Mouse (Mus musculus): ENCODE measurements around the gene Ksr1. TPM values are rescaled to one million over a fixed set of nuclear protein-coding genes. Genes with fewer than 3 reads are reported as not detected.

The Ksr1 gene
- polyA plus RNA-seq, 1 experiment from 2014 or later, result 2.8 TPM

DNA sequence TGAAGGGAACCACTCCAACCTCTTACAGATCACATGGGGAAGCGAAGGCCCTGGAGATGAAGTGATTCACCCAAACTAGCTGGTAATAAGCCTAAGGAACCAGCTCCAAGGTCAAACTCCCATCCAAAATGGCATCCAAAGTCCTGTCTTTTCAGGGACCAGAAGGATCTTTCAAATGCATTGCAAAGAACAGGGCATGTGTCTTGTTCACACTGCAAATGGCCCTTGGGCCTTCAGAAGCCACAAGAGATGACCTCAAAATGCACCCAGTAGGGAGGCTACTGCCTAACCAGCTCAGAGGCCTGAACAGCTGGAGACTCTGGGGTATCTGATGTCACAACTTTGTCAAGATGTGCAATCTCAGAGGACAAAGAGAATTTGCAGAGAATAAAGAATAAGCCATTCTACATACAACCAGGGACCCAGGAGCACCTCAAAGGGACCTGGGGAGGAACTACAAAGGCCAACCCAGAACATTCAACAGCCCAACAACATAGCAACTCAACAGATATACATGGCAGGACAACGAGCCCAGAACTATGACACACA, 2.1 kb downstream of the Ksr1 start:
- Histone ChIP-seq H3K4me3 (peak overlapping the region; percentile 88; the same call in 1 of the 2 replicates), H3K27me3 (ENCODE audit: poor library complexity, severe bottlenecking) (0 out of 2 replicates have a peak, but pooled peaks cover 10% of the 10 kb centered on the region), H3K4me1 (peaks cover 55% of the 10 kb centered on the region), H3K9me3 (no peaks in the 10 kb centered on the region), H3K27ac (no peak overlapping the region), H3K36me3 (replicated peaks) (no peaks in the 10 kb centered on the region)
- WGBS, result 86% methylated on average over 2 of the region's 2 CpGs
- no peak for DNase-seq (ENCODE audit: extremely low spot score, low spot score)

DNA sequence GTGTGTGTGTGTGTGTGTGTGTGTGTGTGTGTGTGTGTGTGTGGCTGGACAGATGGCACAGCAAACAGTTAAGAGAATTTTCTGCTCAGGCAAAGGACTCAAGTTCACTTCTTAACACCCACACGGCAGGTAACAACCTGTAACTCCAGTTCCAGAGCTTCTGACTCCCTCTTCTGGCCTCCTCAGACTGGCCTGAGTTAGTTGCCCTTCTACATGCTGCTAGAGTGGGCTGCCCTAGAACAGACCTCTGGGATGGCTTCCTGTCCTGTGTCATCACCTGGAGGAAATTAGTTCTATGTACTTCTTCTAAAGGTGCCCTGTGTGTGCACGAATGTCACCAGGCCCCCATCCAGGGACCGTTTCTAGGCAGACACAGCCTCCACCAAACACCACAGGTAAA, 2.9 kb downstream of the Ksr1 start:
- Histone ChIP-seq H3K27ac (no peak overlapping the region), H3K27me3 (ENCODE audit: poor library complexity, severe bottlenecking) (0 out of 2 replicates have a peak, but pooled peaks cover 10% of the 10 kb centered on the region), H3K36me3 (replicated peaks) (no peaks in the 10 kb centered on the region), H3K9me3 (no peaks in the 10 kb centered on the region), H3K4me3 (no peak overlapping the region), H3K4me1 (peaks cover 55% of the 10 kb centered on the region)
- no peak for DNase-seq (ENCODE audit: extremely low spot score, low spot score)
- WGBS, result 89% methylated on average over 3 of the region's 3 CpGs

DNA sequence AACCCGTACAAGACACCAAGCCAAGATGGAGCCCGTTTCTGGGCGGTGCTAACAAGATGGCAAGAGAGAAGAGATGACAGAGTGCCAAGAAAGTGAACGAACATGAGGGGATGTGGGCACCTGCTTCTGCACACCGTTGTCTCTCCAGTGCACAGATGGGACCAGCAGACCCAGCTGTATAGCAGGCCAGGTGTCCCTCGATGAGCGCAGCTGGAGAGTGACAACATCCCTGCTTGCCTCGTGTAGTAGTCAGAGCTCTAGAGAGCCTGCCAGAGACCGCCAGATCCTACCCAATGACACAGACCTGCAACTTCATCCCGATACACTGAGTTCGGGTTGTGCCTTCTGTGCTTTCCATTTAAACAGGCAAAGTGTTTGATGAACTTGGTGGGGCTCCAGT, 3.8 kb downstream of the Ksr1 start:
- H3K4me1 ChIP-seq, result peaks cover 55% of the 10 kb centered on the region

DNA sequence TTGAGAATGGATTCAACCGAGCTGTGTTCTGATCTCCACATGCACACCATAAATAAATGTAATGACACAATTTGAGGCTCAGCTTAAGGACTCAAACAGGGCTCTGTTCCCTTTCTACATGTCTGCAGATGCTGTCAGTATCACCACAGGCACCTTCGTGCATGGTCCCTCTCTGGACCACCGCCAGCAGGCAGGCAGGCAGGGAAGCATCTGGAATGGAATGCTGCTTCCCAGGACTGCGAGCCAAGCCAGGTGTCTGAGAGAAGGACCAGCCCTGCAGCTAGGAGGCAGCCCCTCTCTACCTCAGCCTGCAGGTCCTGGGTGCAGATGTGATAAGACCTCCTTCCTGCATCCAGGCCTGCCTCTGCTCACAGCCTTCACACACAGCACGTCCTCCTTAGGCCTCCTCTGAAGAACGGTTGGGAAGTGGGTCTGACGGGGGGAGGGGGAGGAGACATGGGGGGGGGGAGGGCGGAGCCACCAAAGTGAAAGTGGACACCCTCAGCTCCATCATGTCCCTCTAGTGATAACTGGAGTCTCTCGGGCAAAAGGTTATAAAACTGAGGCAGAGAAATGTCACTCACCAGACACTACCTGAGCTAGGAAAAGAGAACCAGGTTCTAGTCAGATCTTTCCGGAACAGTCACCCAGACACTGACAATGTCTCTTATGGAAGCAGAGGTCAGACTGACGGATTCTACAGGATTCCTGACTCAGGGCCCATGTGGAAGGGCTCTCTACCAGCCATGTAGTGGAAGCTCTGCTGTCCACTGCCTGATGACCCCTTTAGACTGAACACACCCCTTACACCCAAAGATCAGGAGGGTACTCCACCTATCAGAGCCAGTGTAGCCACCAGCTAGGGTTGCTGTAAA, 4.7 kb downstream of the Ksr1 start:
- Histone ChIP-seq H3K4me1 (peaks cover 53% of the 10 kb centered on the region), H3K4me3 (no peak overlapping the region), H3K27me3 (ENCODE audit: poor library complexity, severe bottlenecking) (0 out of 2 replicates have a peak, but pooled peaks cover 6% of the 10 kb centered on the region), H3K9me3 (peaks cover 3% of the 10 kb centered on the region; the same call in 1 of the 2 replicates), H3K27ac (peak overlapping the region; percentile 65), H3K36me3 (replicated peaks) (0 out of 2 replicates have a peak, but pooled peaks cover 2% of the 10 kb centered on the region)
- WGBS, result 45% methylated on average over 11 of the region's 11 CpGs
- no peak for DNase-seq (ENCODE audit: extremely low spot score, low spot score)

More for the DNA sequence above, 3.8 kb downstream of the Ksr1 start:
- no peaks in the 10 kb centered on the region for H3K36me3 ChIP-seq (replicated peaks)
- WGBS, result 93% methylated on average over 11 of the region's 11 CpGs
- no peak for DNase-seq (ENCODE audit: extremely low spot score, low spot score)
- H3K27me3 ChIP-seq (ENCODE audit: poor library complexity, severe bottlenecking), result 0 out of 2 replicates have a peak, but pooled peaks cover 8% of the 10 kb centered on the region
- no peaks in the 10 kb centered on the region for H3K9me3 ChIP-seq
- H3K27ac ChIP-seq, result no peak overlapping the region
- H3K4me3 ChIP-seq, result no peak overlapping the region

DNA sequence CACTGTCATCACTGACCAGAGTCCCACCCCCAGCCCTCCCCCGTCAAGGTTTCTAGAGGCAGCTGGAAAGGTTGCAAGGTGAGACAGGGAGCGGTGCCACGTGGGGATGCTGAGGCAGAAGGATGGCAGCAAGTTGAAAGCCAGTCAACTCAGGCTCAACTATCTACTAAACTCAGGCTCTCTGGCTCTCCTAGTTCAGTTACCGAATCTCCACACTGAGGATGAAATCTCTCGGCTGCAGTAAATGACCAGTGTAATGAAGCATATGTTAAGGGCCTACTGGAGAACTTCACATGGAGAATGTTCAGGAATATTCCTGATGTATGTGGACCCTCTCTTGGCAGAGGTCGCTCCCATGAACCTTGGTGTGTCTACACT, 5.7 kb downstream of the Ksr1 start:
- Histone ChIP-seq H3K27ac (no peak overlapping the region), H3K36me3 (replicated peaks) (0 out of 2 replicates have a peak, but pooled peaks cover 3% of the 10 kb centered on the region), H3K4me1 (peaks cover 53% of the 10 kb centered on the region), H3K9me3 (peaks cover 4% of the 10 kb centered on the region; the same call in 1 of the 2 replicates), H3K27me3 (ENCODE audit: poor library complexity, severe bottlenecking) (0 out of 2 replicates have a peak, but pooled peaks cover 6% of the 10 kb centered on the region), H3K4me3 (no peak overlapping the region)
- no peak for DNase-seq (ENCODE audit: extremely low spot score, low spot score)
- WGBS, result 89% methylated on average over 6 of the region's 6 CpGs

DNA sequence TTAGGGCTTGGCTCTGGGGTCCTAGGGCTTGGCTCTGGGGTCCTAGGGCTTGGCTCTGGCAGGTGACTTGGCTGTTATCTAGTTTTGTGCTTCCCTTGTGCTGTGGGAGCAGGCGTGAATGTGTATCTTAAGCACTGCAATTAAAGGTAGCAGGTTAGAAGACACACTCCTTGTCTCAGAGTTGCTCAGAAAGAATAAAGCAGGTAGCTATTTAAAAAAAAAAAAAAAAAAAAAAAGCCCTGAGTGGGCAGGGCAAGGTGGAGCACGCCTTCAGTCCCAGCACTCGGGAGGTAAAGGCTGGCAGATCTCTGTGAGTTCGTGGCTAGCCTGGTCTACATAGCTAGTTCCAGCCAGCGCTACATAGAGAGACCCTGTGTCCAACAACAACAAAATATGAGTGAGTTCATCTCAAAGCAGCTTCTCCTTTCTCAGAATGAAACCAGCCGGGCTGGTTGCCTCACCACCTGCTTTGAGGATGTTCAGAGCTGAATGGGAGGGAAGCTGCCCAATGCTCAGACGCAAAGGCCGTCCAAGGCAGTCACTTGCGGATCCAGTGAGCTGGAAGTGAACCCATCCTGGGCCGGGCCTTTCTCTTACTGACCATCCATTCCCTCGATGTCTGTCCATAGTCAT, 6.2 kb downstream of the Ksr1 start:
- WGBS, result 91% methylated on average over 11 of the region's 11 CpGs

DNA sequence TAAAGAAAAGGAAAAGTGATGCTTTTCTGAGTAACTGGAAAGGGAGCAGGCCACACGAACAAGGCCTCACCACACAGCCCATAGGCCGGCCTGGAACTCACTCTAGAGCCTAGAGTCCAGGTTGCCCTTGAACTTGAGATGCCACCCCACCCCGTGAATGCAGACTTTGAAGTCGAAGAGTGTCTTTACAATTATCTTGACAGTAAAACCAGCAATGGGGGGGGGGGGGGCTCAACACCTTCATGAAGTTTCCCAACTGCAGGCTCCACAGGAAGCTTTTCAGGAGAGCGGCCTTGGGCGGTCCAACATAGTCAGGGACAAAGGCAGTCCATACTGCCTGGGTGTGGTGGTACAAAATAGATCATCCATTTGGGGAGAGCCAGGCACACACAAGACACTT, 7.6 kb downstream of the Ksr1 start:
- WGBS, result 88% methylated on average over 6 of the region's 6 CpGs

More for the DNA sequence above, 6.2 kb downstream of the Ksr1 start:
- Histone ChIP-seq H3K36me3 (replicated peaks) (0 out of 2 replicates have a peak, but pooled peaks cover 3% of the 10 kb centered on the region), H3K9me3 (peaks cover 4% of the 10 kb centered on the region; the same call in 1 of the 2 replicates), H3K4me3 (no peak overlapping the region), H3K27ac (no peak overlapping the region), H3K4me1 (peaks cover 51% of the 10 kb centered on the region), H3K27me3 (ENCODE audit: poor library complexity, severe bottlenecking) (0 out of 2 replicates have a peak, but pooled peaks cover 6% of the 10 kb centered on the region)
- DNase-seq (ENCODE audit: extremely low spot score, low spot score), result no peak

DNA sequence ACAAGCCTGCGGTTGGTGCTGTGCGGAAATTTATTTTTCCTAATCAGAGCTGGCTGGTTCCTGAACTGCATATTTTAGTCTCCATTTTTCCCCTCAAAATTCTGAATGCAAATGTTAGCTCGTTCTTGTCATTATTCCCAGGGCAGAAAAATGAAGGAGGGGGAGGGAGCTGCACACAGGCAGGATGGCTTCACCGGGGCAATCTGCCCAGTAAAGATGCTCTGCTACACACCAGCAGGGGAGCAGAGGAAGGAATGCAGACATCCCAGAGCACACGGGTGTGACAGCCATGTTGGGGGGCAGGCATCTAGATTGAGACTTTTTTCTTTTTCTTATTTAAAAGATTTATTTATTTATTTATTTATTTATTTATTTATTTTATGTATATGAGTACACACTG, 9.0 kb downstream of the Ksr1 start:
- no peak overlapping the region for H3K27ac ChIP-seq
- peaks cover 38% of the 10 kb centered on the region for H3K4me1 ChIP-seq
- WGBS, result 88% methylated on average over 5 of the region's 5 CpGs
- 0 out of 2 replicates have a peak, but pooled peaks cover 3% of the 10 kb centered on the region for H3K36me3 ChIP-seq (replicated peaks)
- peaks cover 4% of the 10 kb centered on the region; the same call in 1 of the 2 replicates for H3K9me3 ChIP-seq
- DNase-seq (ENCODE audit: extremely low spot score, low spot score), result no peak
- no peak overlapping the region for H3K4me3 ChIP-seq
- no peaks in the 10 kb centered on the region for H3K27me3 ChIP-seq (ENCODE audit: poor library complexity, severe bottlenecking)

More for the DNA sequence above, 7.6 kb downstream of the Ksr1 start:
- no peak for DNase-seq (ENCODE audit: extremely low spot score, low spot score)
- Histone ChIP-seq H3K27ac (no peak overlapping the region), H3K9me3 (peaks cover 4% of the 10 kb centered on the region; the same call in 1 of the 2 replicates), H3K36me3 (replicated peaks) (0 out of 2 replicates have a peak, but pooled peaks cover 3% of the 10 kb centered on the region), H3K4me3 (no peak overlapping the region), H3K4me1 (peaks cover 42% of the 10 kb centered on the region), H3K27me3 (ENCODE audit: poor library complexity, severe bottlenecking) (no peaks in the 10 kb centered on the region)

DNA sequence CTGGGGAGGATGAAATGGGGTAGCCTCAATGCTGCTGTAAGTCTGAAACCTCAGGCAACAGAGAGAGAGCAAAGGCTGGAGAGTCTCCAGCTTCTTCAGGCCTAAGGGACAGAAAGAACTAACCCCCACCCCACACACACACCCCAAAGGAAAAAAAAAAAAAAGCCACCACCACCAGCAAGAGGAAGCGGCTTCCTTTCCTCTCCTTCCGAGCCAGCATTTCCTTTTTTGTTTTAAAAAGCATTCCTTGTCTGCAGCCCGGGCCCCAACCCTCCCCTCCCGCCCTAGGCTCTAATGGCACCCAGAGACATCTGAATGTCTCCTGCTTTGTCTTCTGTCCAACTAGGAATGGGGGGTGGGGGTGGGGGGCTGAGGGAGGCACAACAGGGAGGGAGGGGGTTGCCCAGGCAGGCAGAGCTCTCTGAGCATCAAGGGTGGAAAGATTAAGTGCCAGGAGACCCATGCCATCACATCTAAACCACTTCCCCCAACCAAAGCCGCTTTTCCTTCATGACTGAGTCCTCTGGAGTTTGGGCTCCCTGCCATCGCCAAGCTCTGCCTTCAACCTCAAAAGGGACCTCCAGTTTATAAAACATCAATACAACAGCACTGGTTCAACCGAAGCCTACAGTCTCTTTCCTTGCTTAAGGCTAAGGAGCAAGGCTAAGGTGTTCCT, 10.4 kb downstream of the Ksr1 start:
- Histone ChIP-seq H3K9me3 (peaks cover 4% of the 10 kb centered on the region; the same call in 1 of the 2 replicates), H3K4me3 (no peak overlapping the region), H3K4me1 (peaks cover 30% of the 10 kb centered on the region), H3K36me3 (replicated peaks) (0 out of 2 replicates have a peak, but pooled peaks cover 3% of the 10 kb centered on the region), H3K27me3 (ENCODE audit: poor library complexity, severe bottlenecking) (no peaks in the 10 kb centered on the region), H3K27ac (peak overlapping the region; percentile 76)
- DNase-seq (ENCODE audit: extremely low spot score, low spot score), result no peak
- WGBS, result 44% methylated on average over 7 of the region's 7 CpGs

DNA sequence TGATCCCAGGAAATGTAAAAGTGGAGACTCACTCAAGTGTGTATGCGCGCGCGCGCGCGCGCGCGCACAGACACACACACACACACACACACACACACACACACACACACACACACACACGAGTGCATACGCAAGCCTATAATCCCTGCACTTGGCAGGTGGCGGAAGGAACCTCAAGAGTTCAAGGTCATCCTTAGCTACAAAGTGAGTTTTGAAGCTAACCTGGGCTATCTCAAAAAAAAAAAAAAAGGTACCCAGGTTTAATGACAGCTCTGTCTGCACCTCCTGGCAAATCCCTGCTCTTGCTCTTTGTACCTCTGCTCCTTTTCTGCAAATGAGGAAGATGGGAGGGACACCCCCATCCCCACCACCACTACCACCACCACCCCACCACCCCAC, 11.1 kb downstream of the Ksr1 start:
- H3K4me3 ChIP-seq, result no peak overlapping the region
- WGBS, result 93% methylated on average over 13 of the region's 13 CpGs
- DNase-seq (ENCODE audit: extremely low spot score, low spot score), result no peak
- H3K4me1 ChIP-seq, result peaks cover 29% of the 10 kb centered on the region
- 0 out of 2 replicates have a peak, but pooled peaks cover 3% of the 10 kb centered on the region for H3K36me3 ChIP-seq (replicated peaks)
- H3K27me3 ChIP-seq (ENCODE audit: poor library complexity, severe bottlenecking), result no peaks in the 10 kb centered on the region
- peak overlapping the region; percentile 76; the same call in 1 of the 2 replicates for H3K27ac ChIP-seq
- H3K9me3 ChIP-seq, result peaks cover 4% of the 10 kb centered on the region; the same call in 1 of the 2 replicates

DNA sequence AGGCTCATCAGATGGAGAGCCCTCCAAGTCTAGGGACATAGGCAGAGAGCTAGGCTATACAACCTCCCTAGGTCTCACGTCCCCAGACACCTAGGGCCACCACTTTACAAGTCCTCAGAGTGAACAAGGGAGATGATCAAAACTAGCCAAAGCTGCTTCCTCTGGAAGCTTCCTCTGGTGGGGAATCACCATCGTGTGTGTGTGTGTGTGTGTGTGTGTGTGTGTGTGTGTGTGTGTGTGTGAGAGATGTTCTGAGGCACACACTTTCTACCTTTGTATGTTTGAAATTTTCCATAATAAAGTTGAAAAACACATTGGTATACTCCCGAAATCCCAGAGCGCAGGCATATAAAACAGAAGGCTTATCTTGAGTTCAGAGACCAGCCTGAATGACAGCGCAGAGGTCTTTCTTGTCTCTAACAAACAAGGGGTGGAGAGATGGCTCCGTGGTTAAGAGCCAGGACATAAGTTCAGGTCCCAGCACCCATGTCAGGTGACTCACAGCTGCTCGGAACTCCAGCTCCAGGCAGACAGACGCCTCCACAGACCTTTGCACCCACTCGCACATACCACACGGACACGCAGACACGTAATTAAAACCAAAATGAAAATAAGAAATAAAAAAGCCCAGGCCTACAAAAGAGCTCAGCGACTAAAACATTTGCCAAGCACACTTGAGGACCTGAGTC, 11.6 kb downstream of the Ksr1 start:
- peaks cover 4% of the 10 kb centered on the region; the same call in 1 of the 2 replicates for H3K9me3 ChIP-seq
- no peak overlapping the region for H3K27ac ChIP-seq
- H3K36me3 ChIP-seq (replicated peaks), result 0 out of 2 replicates have a peak, but pooled peaks cover 3% of the 10 kb centered on the region
- no peak for DNase-seq (ENCODE audit: extremely low spot score, low spot score)
- 90% methylated on average over 13 of the region's 13 CpGs for WGBS
- no peak overlapping the region for H3K4me3 ChIP-seq
- peaks cover 31% of the 10 kb centered on the region for H3K4me1 ChIP-seq
- H3K27me3 ChIP-seq (ENCODE audit: poor library complexity, severe bottlenecking), result no peaks in the 10 kb centered on the region
